Mouse (Mus musculus): Measurements from ENCODE around the gene Ttc29. TPM values are rescaled to one million over a fixed set of nuclear protein-coding genes. Genes with fewer than 3 reads are reported as not detected.

Ttc29 gene
- polyA plus RNA-seq, 1 experiment from 2014 or later, result not detected

DNA sequence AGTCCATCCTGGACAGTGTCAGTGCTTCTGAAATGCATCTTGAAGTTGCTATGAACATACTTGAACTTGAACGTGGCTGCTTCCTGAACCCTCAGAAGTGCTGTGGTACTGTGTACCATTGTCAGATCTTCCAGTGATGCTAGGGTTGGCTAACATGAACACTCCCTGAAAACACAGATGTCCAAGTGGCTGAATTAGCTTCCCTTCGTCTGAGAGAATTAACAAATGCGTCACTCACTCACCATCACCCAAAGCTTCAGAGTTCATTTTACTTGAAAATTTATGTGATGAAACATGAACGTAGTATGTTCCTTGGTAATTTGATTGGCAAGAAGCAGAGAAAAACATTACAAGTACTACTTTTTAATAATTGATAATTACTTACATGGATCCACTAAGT, 129.1 kb downstream of the Ttc29 start:
- H3K27ac ChIP-seq, result no peak overlapping the region
- WGBS, result 78% methylated on average over 4 of the region's 4 CpGs
- no peak overlapping the region for H3K9ac ChIP-seq
- no peaks in the 10 kb centered on the region for H3K9me3 ChIP-seq
- no peak overlapping the region for H3K4me2 ChIP-seq (replicated peaks)
- H3K27me3 ChIP-seq (replicated peaks), result no peaks in the 10 kb centered on the region
- H3K4me1 ChIP-seq, result 0 out of 2 replicates have a peak, but pooled peaks cover 6% of the 10 kb centered on the region
- no peak for ATAC-seq (ENCODE audit: low FRiP score, low read depth)
- H3K4me3 ChIP-seq, result no peak overlapping the region
- H3K36me3 ChIP-seq, result no peaks in the 10 kb centered on the region

DNA sequence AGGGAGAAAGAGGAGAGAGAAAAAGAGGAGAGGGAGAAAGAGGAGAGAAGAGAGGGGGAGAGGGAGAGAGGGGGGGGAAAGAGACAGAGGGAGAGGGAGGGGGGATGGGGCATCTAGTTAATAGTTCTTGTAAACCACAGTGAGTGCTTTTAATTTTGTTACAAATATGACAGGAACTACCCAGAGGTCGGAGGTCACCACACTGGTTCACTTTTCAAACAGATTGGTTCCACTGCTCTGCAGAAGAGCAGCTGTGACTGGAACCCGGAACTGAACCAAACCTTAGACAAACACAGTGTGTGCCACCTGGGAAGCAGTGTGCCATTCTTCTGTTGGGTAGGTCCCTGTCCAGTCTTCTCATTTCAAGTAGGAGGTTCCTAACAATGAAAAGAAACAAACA, 130.9 kb downstream of the Ttc29 start:
- Histone ChIP-seq H3K9me3 (no peaks in the 10 kb centered on the region), H3K4me2 (replicated peaks) (no peak overlapping the region), H3K9ac (no peak overlapping the region), H3K36me3 (no peaks in the 10 kb centered on the region), H3K4me1 (0 out of 2 replicates have a peak, but pooled peaks cover 6% of the 10 kb centered on the region), H3K27ac (no peak overlapping the region), H3K4me3 (no peak overlapping the region), H3K27me3 (replicated peaks) (no peaks in the 10 kb centered on the region)
- 49% methylated on average over 2 of the region's 2 CpGs for WGBS
- no peak for ATAC-seq (ENCODE audit: low FRiP score, low read depth)

DNA sequence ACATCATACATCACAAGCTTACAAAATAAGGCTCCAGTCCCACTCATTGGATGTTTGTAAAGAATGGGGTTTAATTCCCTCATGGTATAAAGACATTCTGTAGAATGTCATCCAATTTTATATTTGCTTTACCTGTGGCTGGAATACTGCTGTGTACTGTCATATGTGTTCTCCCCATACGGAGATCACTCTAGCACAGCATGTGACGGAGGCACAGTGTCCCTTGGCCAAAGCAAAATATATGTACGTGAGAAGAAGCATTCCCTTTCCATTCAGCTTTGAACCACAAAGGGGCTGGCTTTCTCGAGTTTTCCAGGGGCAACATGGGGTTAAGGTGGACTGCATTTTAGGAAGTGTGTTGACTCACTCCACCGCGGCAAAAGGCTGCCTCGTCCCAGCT, 132.6 kb downstream of the Ttc29 start:
- WGBS, result 40% methylated on average over 7 of the region's 7 CpGs
- H3K4me1 ChIP-seq, result 0 out of 2 replicates have a peak, but pooled peaks cover 6% of the 10 kb centered on the region
- no peaks in the 10 kb centered on the region for H3K27me3 ChIP-seq (replicated peaks)
- ATAC-seq (ENCODE audit: low FRiP score, low read depth), result peak; percentile 25
- no peaks in the 10 kb centered on the region for H3K36me3 ChIP-seq
- H3K4me2 ChIP-seq (replicated peaks), result peak overlapping the region; percentile 12; the same call in 1 of the 2 replicates
- no peaks in the 10 kb centered on the region for H3K9me3 ChIP-seq
- H3K27ac ChIP-seq, result no peak overlapping the region
- H3K9ac ChIP-seq, result no peak overlapping the region
- H3K4me3 ChIP-seq, result no peak overlapping the region

DNA sequence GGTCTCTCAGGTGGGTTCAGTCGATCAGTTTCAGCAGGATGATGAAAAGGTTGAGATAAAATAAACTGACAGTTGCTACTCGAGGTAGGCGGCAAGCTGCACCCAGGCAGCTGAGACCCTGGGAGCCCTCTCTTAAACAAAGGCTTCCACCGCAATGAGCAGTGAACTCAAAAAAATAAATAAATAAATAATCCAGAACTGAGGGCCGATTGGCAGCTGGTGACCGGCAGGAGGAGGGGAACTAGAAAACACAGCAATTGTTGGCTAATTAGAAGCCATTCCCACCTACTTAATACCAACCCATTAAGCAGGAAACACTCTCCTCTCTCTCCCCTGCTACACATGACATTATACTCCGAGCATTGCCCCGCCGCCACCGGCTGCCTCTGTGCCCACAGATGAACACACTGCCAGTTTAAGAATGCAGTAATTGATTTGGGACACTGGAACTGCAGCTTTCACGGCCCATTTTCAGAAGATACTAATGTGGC, 133.1 kb downstream of the Ttc29 start:
- Histone ChIP-seq H3K4me1 (0 out of 2 replicates have a peak, but pooled peaks cover 6% of the 10 kb centered on the region), H3K36me3 (no peaks in the 10 kb centered on the region), H3K4me3 (no peak overlapping the region), H3K4me2 (replicated peaks) (peak overlapping the region; percentile 12; the same call in 1 of the 2 replicates), H3K27ac (no peak overlapping the region), H3K9ac (no peak overlapping the region), H3K27me3 (replicated peaks) (no peaks in the 10 kb centered on the region), H3K9me3 (no peaks in the 10 kb centered on the region)
- 9% methylated on average over 11 of the region's 11 CpGs for WGBS
- ATAC-seq (ENCODE audit: low FRiP score, low read depth), result peak; percentile 81

DNA sequence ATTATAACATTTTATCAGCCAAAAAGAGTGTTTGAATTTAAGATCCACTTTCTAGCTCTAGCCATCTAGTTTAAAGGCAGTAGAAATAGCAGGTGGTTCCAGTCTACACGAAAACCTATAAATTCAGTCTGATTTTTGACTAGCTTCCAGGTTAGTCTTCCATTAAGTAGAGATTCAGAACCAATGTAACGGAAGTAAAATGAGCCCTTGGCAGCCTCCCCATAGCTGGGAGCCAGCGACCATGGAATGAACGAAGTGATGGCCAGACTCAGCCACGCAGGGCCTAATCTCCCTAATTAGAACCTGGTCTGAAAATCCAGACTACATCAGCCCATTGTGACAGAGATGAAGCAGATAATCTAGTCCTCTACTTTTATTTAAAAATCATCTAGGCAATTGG, 140.8 kb downstream of the Ttc29 start:
- no peak overlapping the region for H3K4me3 ChIP-seq
- no peaks in the 10 kb centered on the region for H3K9me3 ChIP-seq
- WGBS, result 85% methylated on average over 5 of the region's 5 CpGs
- H3K27ac ChIP-seq, result no peak overlapping the region
- ATAC-seq (ENCODE audit: low FRiP score, low read depth), result no peak
- H3K27me3 ChIP-seq (replicated peaks), result no peaks in the 10 kb centered on the region
- H3K36me3 ChIP-seq, result no peaks in the 10 kb centered on the region
- no peaks in the 10 kb centered on the region for H3K4me1 ChIP-seq
- H3K9ac ChIP-seq, result no peak overlapping the region
- no peak overlapping the region for H3K4me2 ChIP-seq (replicated peaks)

DNA sequence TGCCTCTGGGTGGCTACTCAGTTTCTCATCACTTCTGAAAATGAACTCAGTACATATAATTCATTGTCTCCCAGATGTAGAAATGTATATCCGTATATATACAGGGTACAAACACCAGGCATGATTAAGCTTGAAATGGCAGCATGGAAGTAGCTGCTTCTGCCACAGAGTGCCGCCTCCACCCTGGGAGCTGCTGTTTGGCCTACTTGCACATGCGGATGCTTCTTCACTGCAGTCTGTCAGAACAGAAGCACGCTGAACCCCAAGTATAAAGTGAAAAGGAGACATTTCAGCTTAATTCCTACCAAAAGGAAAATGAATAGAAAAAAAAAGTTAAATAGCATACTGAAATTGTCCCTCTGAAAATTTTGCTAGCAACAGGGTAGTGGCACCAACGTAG, 141.7 kb downstream of the Ttc29 start:
- 92% methylated on average over 5 of the region's 5 CpGs for WGBS
- Histone ChIP-seq H3K4me2 (replicated peaks) (no peak overlapping the region), H3K4me1 (no peaks in the 10 kb centered on the region)

DNA sequence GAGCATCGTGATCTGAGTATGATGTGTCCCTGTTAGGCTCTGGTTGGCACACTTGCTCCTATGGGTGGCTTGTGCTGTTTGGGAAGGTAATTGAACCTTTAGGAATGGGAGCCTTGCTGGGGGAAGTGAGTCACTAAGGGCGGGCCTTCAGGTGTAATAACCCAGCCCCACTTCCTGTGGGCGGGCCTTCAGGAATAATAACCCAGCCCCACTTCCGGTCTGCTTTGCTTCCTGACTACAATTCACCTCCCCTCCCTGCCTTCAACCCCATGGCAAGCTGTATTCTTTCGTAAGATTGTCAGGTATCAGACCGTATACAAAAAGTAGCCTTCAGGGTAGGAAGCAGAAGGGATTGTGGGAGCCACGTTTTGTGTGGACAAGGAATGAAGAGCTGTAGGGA, 177.7 kb downstream of the Ttc29 start:
- Histone ChIP-seq H3K27me3 (replicated peaks) (no peaks in the 10 kb centered on the region), H3K27ac (no peak overlapping the region), H3K9ac (no peak overlapping the region), H3K4me2 (replicated peaks) (no peak overlapping the region), H3K9me3 (no peaks in the 10 kb centered on the region), H3K4me3 (no peak overlapping the region), H3K36me3 (no peaks in the 10 kb centered on the region), H3K4me1 (no peaks in the 10 kb centered on the region)
- no peak for ATAC-seq (ENCODE audit: low FRiP score, low read depth)
- WGBS, result 92% methylated on average over 7 of the region's 7 CpGs

More for the DNA sequence above, 141.7 kb downstream of the Ttc29 start:
- ATAC-seq (ENCODE audit: low FRiP score, low read depth), result no peak
- Histone ChIP-seq H3K9me3 (no peaks in the 10 kb centered on the region), H3K4me3 (no peak overlapping the region), H3K27ac (no peak overlapping the region), H3K9ac (no peak overlapping the region), H3K27me3 (replicated peaks) (no peaks in the 10 kb centered on the region), H3K36me3 (no peaks in the 10 kb centered on the region)

DNA sequence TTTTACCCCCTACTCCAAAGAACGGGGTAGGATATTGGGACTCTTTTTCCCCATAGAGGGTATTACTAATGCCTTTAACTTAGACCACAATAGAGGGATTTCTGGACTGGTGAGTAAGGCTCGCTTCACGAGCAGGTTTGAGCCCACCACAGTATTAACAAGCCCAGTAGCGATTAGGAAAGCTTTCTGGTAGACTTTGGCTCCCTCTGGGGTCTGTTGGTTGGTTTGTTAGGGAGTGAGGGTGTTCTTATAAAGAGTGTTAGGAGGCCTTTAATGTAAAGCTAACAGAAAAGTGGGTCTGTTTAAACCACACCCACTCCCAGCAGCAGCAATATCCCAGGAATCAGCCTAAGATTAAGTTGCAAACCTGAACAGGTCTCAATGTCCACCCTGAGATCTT, 206.2 kb downstream of the Ttc29 start:
- no peaks in the 10 kb centered on the region for H3K9me3 ChIP-seq
- no peak overlapping the region for H3K4me3 ChIP-seq
- ATAC-seq (ENCODE audit: low FRiP score, low read depth), result no peak
- H3K36me3 ChIP-seq, result no peaks in the 10 kb centered on the region
- H3K4me2 ChIP-seq (replicated peaks), result peak overlapping the region; percentile 75; the same call in 1 of the 2 replicates
- no peak overlapping the region for H3K27ac ChIP-seq
- 26% methylated on average over 4 of the region's 4 CpGs for WGBS
- H3K27me3 ChIP-seq (replicated peaks), result peaks cover 17% of the 10 kb centered on the region
- peaks cover 11% of the 10 kb centered on the region for H3K4me1 ChIP-seq
- H3K9ac ChIP-seq, result no peak overlapping the region

DNA sequence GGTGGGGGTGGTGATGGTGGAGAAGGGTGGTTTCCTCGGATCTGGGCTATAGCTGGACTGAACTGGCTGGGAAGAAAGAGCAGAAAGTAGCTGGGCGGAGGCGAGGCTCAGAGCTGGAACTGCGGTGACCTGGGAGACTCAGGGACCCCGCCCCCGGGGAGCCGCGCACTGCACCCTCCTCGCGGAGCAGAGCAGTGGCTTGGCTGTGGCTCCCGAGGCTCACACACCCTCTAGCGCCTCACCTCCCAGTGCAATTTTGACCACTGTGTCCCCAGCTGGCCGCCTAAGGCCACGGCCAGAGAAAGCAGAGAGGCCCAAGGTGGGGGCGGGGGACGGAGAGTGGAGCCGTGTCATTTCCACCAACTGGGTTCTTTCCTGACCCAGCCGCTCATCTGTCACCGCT, 207.0 kb downstream of the Ttc29 start:
- Histone ChIP-seq H3K9me3 (no peaks in the 10 kb centered on the region), H3K4me1 (peaks cover 11% of the 10 kb centered on the region), H3K27ac (no peak overlapping the region), H3K27me3 (replicated peaks) (peaks cover 25% of the 10 kb centered on the region), H3K9ac (0 out of 2 replicates have a peak overlapping the region, but pooled peaks have one; percentile 8), H3K4me2 (replicated peaks) (peak overlapping the region; percentile 75), H3K4me3 (peak overlapping the region; percentile 31), H3K36me3 (no peaks in the 10 kb centered on the region)
- peak; percentile 82 for ATAC-seq (ENCODE audit: low FRiP score, low read depth)
- WGBS, result under 1% methylated on average over 19 of the region's 19 CpGs

DNA sequence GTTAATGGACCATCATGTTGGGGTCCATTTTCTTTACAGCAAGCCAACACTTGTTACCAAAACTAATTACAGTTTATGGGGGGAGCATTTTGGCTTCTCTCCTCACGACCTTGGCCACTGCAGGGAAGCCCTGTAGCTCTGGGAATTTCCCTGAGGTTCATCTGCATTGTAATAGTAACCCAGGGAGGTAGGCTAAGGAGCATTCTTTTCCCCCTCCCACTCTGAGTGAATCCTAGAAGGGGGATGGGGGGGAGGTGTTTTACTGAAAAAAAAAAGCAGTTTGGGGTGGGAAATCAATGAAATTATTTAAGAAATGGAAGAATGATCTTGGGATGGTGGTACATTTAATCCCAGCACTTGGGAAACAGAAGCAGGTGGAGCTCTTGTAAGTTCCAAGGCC, 210.8 kb downstream of the Ttc29 start:
- 3% methylated on average over 1 of the region's 1 CpGs for WGBS
- Histone ChIP-seq H3K9ac (no peak overlapping the region), H3K9me3 (no peaks in the 10 kb centered on the region), H3K27me3 (replicated peaks) (peaks cover 59% of the 10 kb centered on the region), H3K4me2 (replicated peaks) (no peak overlapping the region), H3K27ac (no peak overlapping the region), H3K4me3 (no peak overlapping the region), H3K36me3 (no peaks in the 10 kb centered on the region), H3K4me1 (peaks cover 25% of the 10 kb centered on the region)
- ATAC-seq (ENCODE audit: low FRiP score, low read depth), result no peak

DNA sequence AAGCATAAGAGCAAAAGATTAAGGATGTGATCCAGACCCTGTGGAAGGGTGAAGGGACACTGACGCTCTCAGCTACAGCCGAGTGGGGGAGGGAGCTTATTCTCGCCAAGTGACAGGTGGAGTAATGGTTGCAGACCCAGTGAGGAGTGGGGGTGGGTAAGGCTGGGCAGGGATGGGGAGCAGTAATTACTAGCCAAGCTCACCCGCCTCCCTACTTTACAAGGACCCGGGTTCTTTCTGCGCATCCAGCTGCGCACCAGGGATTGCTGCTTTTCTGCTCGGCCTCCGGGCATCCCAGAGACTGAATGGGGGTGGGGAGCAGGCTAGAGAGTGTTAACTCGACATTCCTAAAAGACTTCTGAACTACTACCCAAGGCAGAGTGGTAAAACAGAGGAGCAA, 213.4 kb downstream of the Ttc29 start:
- H3K9me3 ChIP-seq, result no peaks in the 10 kb centered on the region
- WGBS, result under 1% methylated on average over 10 of the region's 10 CpGs
- H3K36me3 ChIP-seq, result no peaks in the 10 kb centered on the region
- H3K4me3 ChIP-seq, result peak overlapping the region; percentile 17; the same call in 1 of the 2 replicates
- peaks cover 14% of the 10 kb centered on the region for H3K4me1 ChIP-seq
- H3K27ac ChIP-seq, result no peak overlapping the region
- peaks cover 75% of the 10 kb centered on the region for H3K27me3 ChIP-seq (replicated peaks)
- ATAC-seq (ENCODE audit: low FRiP score, low read depth), result peak; percentile 74
- H3K9ac ChIP-seq, result no peak overlapping the region
- H3K4me2 ChIP-seq (replicated peaks), result peak overlapping the region; percentile 50

DNA sequence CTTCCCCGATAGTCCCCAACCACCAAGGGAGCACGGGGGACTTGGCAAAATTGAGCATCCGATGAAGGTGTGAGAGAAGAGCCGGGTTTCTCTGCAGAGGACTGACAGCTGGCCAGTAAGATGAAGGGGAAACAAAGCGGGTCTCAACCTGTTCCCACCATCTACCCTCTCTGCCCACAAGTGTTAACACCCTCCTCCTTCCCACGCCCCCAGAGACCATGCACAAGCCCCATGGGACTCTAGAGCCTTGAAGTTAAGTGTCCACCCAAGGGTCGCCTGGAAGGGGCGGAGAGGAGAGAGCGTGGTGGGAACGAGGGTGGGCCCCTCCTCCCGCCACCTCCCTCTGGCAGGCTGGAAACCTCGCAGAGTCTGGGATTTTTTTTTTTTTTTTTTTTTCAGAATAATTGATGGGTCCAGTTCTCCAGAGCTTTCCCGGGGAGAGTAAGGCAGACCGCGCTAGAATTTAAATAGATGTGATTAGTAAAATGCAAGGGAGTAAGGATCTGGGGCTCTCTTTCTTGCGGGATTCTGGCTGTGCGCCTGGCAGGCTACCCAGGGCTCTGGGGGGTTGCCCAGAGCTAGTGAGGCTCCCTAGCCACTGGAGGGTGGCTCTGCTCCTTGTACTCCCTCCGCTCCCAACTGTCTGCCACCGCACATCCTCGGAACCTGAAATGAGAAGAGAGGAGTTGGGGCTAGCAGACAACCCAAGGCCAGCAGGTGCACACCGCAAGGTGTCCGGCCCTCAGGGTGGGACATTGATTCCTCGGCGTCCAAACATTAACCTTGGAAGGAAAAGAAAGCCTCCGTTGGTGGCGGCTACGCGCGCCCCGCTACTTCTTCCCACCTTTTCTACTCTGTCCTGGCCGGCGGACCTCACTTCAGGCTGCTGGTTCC, 214.0 kb downstream of the Ttc29 start:
- Histone ChIP-seq H3K27ac (0 out of 2 replicates have a peak overlapping the region, but pooled peaks have one; percentile 15), H3K9ac (peak overlapping the region; percentile 33; the same call in 1 of the 2 replicates)
- WGBS, result under 1% methylated on average over 32 of the region's 32 CpGs

More for the DNA sequence above, 214.0 kb downstream of the Ttc29 start:
- Histone ChIP-seq H3K4me3 (peak overlapping the region; percentile 29), H3K4me2 (replicated peaks) (peak overlapping the region; percentile 50), H3K36me3 (no peaks in the 10 kb centered on the region), H3K9me3 (no peaks in the 10 kb centered on the region), H3K4me1 (peaks cover 14% of the 10 kb centered on the region), H3K27me3 (replicated peaks) (peaks cover 82% of the 10 kb centered on the region)
- peak; percentile 59 for ATAC-seq (ENCODE audit: low FRiP score, low read depth)
